Mouse (Mus musculus) MEL (cell line): ENCODE results near the gene Sptbn4. TPM values are rescaled to one million over a fixed set of nuclear protein-coding genes. Genes with fewer than 3 reads are reported as not detected.

Source experiments
- DNase-seq: peaks from one replicate; pipeline ENCODE4 v3.0.0; 2011; ENCODE audit warnings: low read depth, low spot score
- H3K27ac ChIP-seq: 2 replicates; pipeline ENCODE4 v1.5.1; 2012; ENCODE audit warnings: low read depth, mild to moderate bottlenecking, control low read depth, low read length, moderate library complexity; ENCODE audit not compliant: control insufficient read depth
- H3K27me3 ChIP-seq, 2 experiments: fragments of 150-350 bp in 1 of 2; sonication (generic) in 1 of 2; 2 replicates each; pipeline ENCODE4 v1.6.1; 2012; ENCODE audit warnings: low read length in 2 of 2, mild to moderate bottlenecking in 2 of 2, improper control_type of control experiment in 1 of 2, moderate library complexity in 1 of 2; ENCODE audit not compliant: insufficient read depth in 2 of 2, control insufficient read depth in 1 of 2
- H3K36me3 ChIP-seq, 2 experiments: 2 replicates each; pipeline ENCODE4 v1.6.1; 2012 to 2014; ENCODE audit warnings: low read length in 2 of 2, improper control_type of control experiment in 1 of 2, inconsistent platforms in 1 of 2, mild to moderate bottlenecking in 1 of 2; ENCODE audit not compliant: insufficient read depth in 2 of 2, control insufficient read depth in 1 of 2
- H3K4me1 ChIP-seq, 2 experiments: fragments of 150-350 bp in 1 of 2; sonication (generic) in 1 of 2; 2 replicates each; pipeline ENCODE4 v1.6.1; 2012; ENCODE audit warnings: low read length in 2 of 2, improper control_type of control experiment in 1 of 2, mild to moderate bottlenecking in 1 of 2; ENCODE audit not compliant: insufficient read depth in 2 of 2, control insufficient read depth in 1 of 2
- H3K4me3 ChIP-seq, 2 experiments: fragments of 150-350 bp in 1 of 2; sonication (generic) in 1 of 2; 2 replicates each; pipeline ENCODE4 v1.5.1; 2012; ENCODE audit warnings: low read depth in 2 of 2, low read length in 2 of 2, mild to moderate bottlenecking in 2 of 2, moderate library complexity in 2 of 2, control low read depth in 1 of 2, improper control_type of control experiment in 1 of 2; ENCODE audit not compliant: control insufficient read depth in 1 of 2, insufficient read depth in 1 of 2
- H3K79me2 ChIP-seq: 2 replicates; pipeline ENCODE4 v1.6.1; 2012; ENCODE audit warnings: mild to moderate bottlenecking, low read length, moderate library complexity; ENCODE audit not compliant: control insufficient read depth, poor library complexity, insufficient read depth
- H3K9ac ChIP-seq: 2 replicates; pipeline ENCODE4 v1.6.1; 2012; ENCODE audit warnings: low read depth, mild to moderate bottlenecking, control low read depth, low read length, moderate library complexity; ENCODE audit not compliant: control insufficient read depth, poor library complexity, severe bottlenecking
- H3K9me3 ChIP-seq: fragments of 150-350 bp; sonication (generic); replicated peaks from 2 replicates; pipeline ENCODE4 v1.6.1; 2012; ENCODE audit warnings: mild to moderate bottlenecking, low read length, improper control_type of control experiment, moderate library complexity; ENCODE audit not compliant: insufficient read depth
- CHD1 ChIP-seq: IDR thresholded peaks from 2 replicates; pipeline ENCODE4 v1.6.1; 2012; ENCODE audit warnings: low read depth, mild to moderate bottlenecking, inconsistent platforms, low read length, improper control_type of control experiment
- CHD2 ChIP-seq: IDR thresholded peaks from 2 replicates; pipeline ENCODE4 v1.6.1; 2011; ENCODE audit warnings: low read length, improper control_type of control experiment
- ELF1 ChIP-seq: IDR thresholded peaks from 2 replicates; pipeline ENCODE4 v1.6.1; 2014; ENCODE audit warnings: low read depth, mild to moderate bottlenecking, inconsistent platforms, low read length, improper control_type of control experiment, moderate library complexity
- EP300 ChIP-seq, 2 experiments: IDR thresholded peaks; 2 replicates each; pipeline ENCODE4 v1.6.1; 2011; ENCODE audit warnings: improper control_type of control experiment in 2 of 2, low read length in 2 of 2, low read depth in 1 of 2, mild to moderate bottlenecking in 1 of 2
- ETS1 ChIP-seq: IDR thresholded peaks from 2 replicates; pipeline ENCODE4 v1.6.1; 2012; ENCODE audit warnings: low read depth, mild to moderate bottlenecking, inconsistent platforms, low read length, improper control_type of control experiment, moderate library complexity
- GABPA ChIP-seq: IDR thresholded peaks from 2 replicates; pipeline ENCODE4 v1.6.1; 2012; ENCODE audit warnings: low read depth, mild to moderate bottlenecking, inconsistent platforms, low read length, improper control_type of control experiment, moderate library complexity
- GATA1 ChIP-seq: IDR thresholded peaks from 2 replicates; pipeline ENCODE4 v1.6.1; 2011; ENCODE audit warnings: low read depth, low read length, improper control_type of control experiment
- KAT2A ChIP-seq: conservative IDR thresholded peaks from 2 replicates; pipeline ENCODE4 v1.6.1; 2012; ENCODE audit warnings: low read depth, low read length, improper control_type of control experiment, inconsistent platforms
- MAX ChIP-seq: IDR thresholded peaks from 2 replicates; pipeline ENCODE4 v1.6.1; 2011; ENCODE audit warnings: low read length, improper control_type of control experiment
- MAZ ChIP-seq: IDR thresholded peaks from 2 replicates; pipeline ENCODE4 v1.6.1; 2012; ENCODE audit warnings: low read depth, mild to moderate bottlenecking, inconsistent platforms, low read length, improper control_type of control experiment
- MEF2A ChIP-seq: IDR thresholded peaks from 2 replicates; pipeline ENCODE4 v1.6.1; 2014; ENCODE audit warnings: low read depth, mild to moderate bottlenecking, inconsistent platforms, low read length, improper control_type of control experiment; ENCODE audit not compliant: poor library complexity, insufficient replicate concordance, severe bottlenecking; ENCODE audit errors: extremely low read depth
- MXI1 ChIP-seq: IDR thresholded peaks from 2 replicates; pipeline ENCODE4 v1.6.1; 2011; ENCODE audit warnings: mild to moderate bottlenecking, low read depth, low read length, improper control_type of control experiment
- MYB ChIP-seq: IDR thresholded peaks from 2 replicates; pipeline ENCODE4 v1.6.1; 2011; ENCODE audit warnings: mild to moderate bottlenecking, low read depth, low read length, improper control_type of control experiment
- MYC ChIP-seq: IDR thresholded peaks from 2 replicates; pipeline ENCODE4 v1.6.1; 2011; ENCODE audit warnings: low read depth, mild to moderate bottlenecking, low read length, improper control_type of control experiment, moderate library complexity
- NRF1 ChIP-seq: IDR thresholded peaks from 2 replicates; pipeline ENCODE4 v1.6.1; 2014; ENCODE audit warnings: low read depth, mild to moderate bottlenecking, inconsistent platforms, low read length, improper control_type of control experiment, moderate library complexity; ENCODE audit not compliant: poor library complexity, insufficient read depth, severe bottlenecking
- POLR2A ChIP-seq, 2 experiments: IDR thresholded peaks; 2 replicates each; pipeline ENCODE4 v1.6.1; 2011 to 2012; ENCODE audit warnings: low read length in 2 of 2, mild to moderate bottlenecking in 2 of 2, control low read depth in 1 of 2, improper control_type of control experiment in 1 of 2, low read depth in 1 of 2, moderate library complexity in 1 of 2; ENCODE audit not compliant: control insufficient read depth in 1 of 2, insufficient read depth in 1 of 2, poor library complexity in 1 of 2
- POLR2AphosphoS2 ChIP-seq: IDR thresholded peaks from 2 replicates; pipeline ENCODE4 v1.6.1; 2011; ENCODE audit warnings: low read length, improper control_type of control experiment
- RAD21 ChIP-seq: IDR thresholded peaks from 2 replicates; pipeline ENCODE4 v1.6.1; 2011; ENCODE audit warnings: mild to moderate bottlenecking, low read depth, low read length, improper control_type of control experiment
- SIN3A ChIP-seq: IDR thresholded peaks from 2 replicates; pipeline ENCODE4 v1.6.1; 2012; ENCODE audit warnings: low read length, improper control_type of control experiment, inconsistent platforms
- TBP ChIP-seq: IDR thresholded peaks from 2 replicates; pipeline ENCODE4 v1.8.0; 2011; ENCODE audit warnings: low read depth, low read length, improper control_type of control experiment
- ZKSCAN1 ChIP-seq: IDR thresholded peaks from 2 replicates; pipeline ENCODE4 v1.6.1; 2012; ENCODE audit warnings: low read depth, mild to moderate bottlenecking, inconsistent platforms, low read length, improper control_type of control experiment, moderate library complexity
- ZMIZ1 ChIP-seq: IDR thresholded peaks from 2 replicates; pipeline ENCODE4 v1.6.1; 2012; ENCODE audit warnings: low read depth, mild to moderate bottlenecking, inconsistent platforms, low read length, improper control_type of control experiment, moderate library complexity
- ZNF384 ChIP-seq: IDR thresholded peaks from 2 replicates; pipeline ENCODE4 v1.6.1; 2012; ENCODE audit warnings: low read depth, mild to moderate bottlenecking, inconsistent platforms, low read length, improper control_type of control experiment
- polyA plus RNA-seq, 2 experiments: library from polyadenylated mRNA; stranded (reverse) in 1 of 2; unstranded in 1 of 2; fragments of >175 nt in 1 of 2; fragments of >200 nt in 1 of 2; gene quantifications; 2 replicates each; pipeline versions ENCODE4 v1.2.1 to v1.2.4; 2012; ENCODE audit warnings: low replicate concordance in 2 of 2, low read depth in 1 of 2; ENCODE audit not compliant: insufficient read length in 2 of 2, insufficient read depth in 1 of 2, missing spikeins in 1 of 2
- total RNA-seq: library from RNA; depleted of rRNA; stranded (reverse); fragments of 300-350 nt; gene quantifications from 2 replicates; pipeline ENCODE4 v1.2.3, GENCODE M21; 2012

Sptbn4 gene
- total and polyA plus RNA-seq, 3 experiments: 0.19 to 0.68 TPM; not detected in 1

- TF ChIP-seq MAZ: peak; percentile 85; the same call in 1 of the 2 replicates
- TF ChIP-seq ZMIZ1: peak; percentile 81
- TF ChIP-seq GABPA: no peak
- TF ChIP-seq ZKSCAN1: no peak
Measured at GRCm38 (mm10) chr7:27490543-27491329, 43.2 kb upstream of the Sptbn4 start (continued).

- Histone ChIP-seq H3K9ac (peak overlapping the region; percentile 80), H3K79me2 (peaks cover 11% of the 10 kb centered on the region), H3K27ac (peak overlapping the region; percentile 73), H3K4me3 (peak overlapping the region; percentile 57 to 63), H3K36me3 (peaks cover 0 to 25% of the 10 kb centered on the region in 2 experiments; a peak in 2 of 4 replicates), H3K9me3 (no peaks in the 10 kb centered on the region), H3K27me3 (no peaks in the 10 kb centered on the region), H3K4me1 (peaks cover 12 to 26% of the 10 kb centered on the region in 2 experiments)
- TF ChIP-seq ZNF384 (no peak), RAD21 (no peak), CHD2 (no peak), NRF1 (0 out of 2 replicates have a peak, but pooled peaks have one; percentile 5)
- no peak for DNase-seq
Measured at GRCm38 (mm10) chr7:27490227-27490542, 42.7 kb upstream of the Sptbn4 start.

GRCm38 (mm10) chr7:27489270-27489869 lies 41.9 kb upstream of the Sptbn4 start:
- H3K79me2 ChIP-seq: peaks cover 11% of the 10 kb centered on the region
- no peaks in the 10 kb centered on the region for H3K9me3 ChIP-seq
- H3K27ac ChIP-seq: peak overlapping the region; percentile 73; the same call in 1 of the 2 replicates
- peaks cover 0 to 27% of the 10 kb centered on the region in 2 experiments; a peak in 2 of 4 replicates for H3K36me3 ChIP-seq
- no peaks in the 10 kb centered on the region for H3K27me3 ChIP-seq
- TF ChIP-seq POLR2AphosphoS2 (no peak), ELF1 (no peak), ZMIZ1 (no peak), TBP (no peak), RAD21 (no peak), MYC (no peak), GATA1 (no peak), SIN3A (no peak), MEF2A (no peak), KAT2A (no peak), CHD1 (no peak), EP300 (IDR thresholded peaks at IDR 0.05; ENCODE audit: low read depth in 1 of 2, low read length in 2 of 2) (no peak), ZKSCAN1 (no peak), MXI1 (no peak), POLR2A (IDR thresholded peaks at IDR 0.05; ENCODE audit: control insufficient read depth in 1 of 2, insufficient read depth in 1 of 2, low read depth in 1 of 2, low read length in 2 of 2, poor library complexity in 1 of 2) (no peak), ETS1 (no peak), MYB (no peak), MAX (no peak), GABPA (no peak)
- H3K4me3 ChIP-seq: no peak overlapping the region
- DNase-seq: no peak
- no peak overlapping the region for H3K9ac ChIP-seq
- H3K4me1 ChIP-seq: peaks cover 13 to 26% of the 10 kb centered on the region in 2 experiments
